Mouse (Mus musculus): ENCODE measurements at regions not wholly inside any gene's neighbourhood (a gene's known extent, or its start where the extent isn't known, plus 50 kb on each side); places are given as distances from the start of the nearest gene placed in this dataset.

- DNase-seq (ENCODE audit: low read depth, low spot score), result no peak
These were observed 444.9 kb upstream of the BB014433 start for GRCm38 (mm10) chr8:15490774-15491173.

GRCm38 (mm10) chr8:15487579-15487978 is 441.7 kb upstream of the BB014433 start:
- DNase-seq (ENCODE audit: low read depth, low spot score), result peak; percentile 1

- no peak for DNase-seq (ENCODE audit: low read depth, low spot score)
These were observed 424.7 kb upstream of the BB014433 start for GRCm38 (mm10) chr8:15470561-15470960.

GRCm38 (mm10) chr8:15468540-15469476 is 422.9 kb upstream of the BB014433 start:
- no peak for DNase-seq (ENCODE audit: low read depth, low spot score)

- no peak for DNase-seq (ENCODE audit: low read depth, low spot score)
These were observed 392.7 kb upstream of the BB014433 start for GRCm38 (mm10) chr8:15438546-15438945.

- DNase-seq (ENCODE audit: low read depth, low spot score), result no peak
These were observed 348.8 kb upstream of the BB014433 start for GRCm38 (mm10) chr8:15394722-15395115.

GRCm38 (mm10) chr8:15393936-15394721 is 348.3 kb upstream of the BB014433 start:
- DNase-seq (ENCODE audit: low read depth, low spot score), result no peak

GRCm38 (mm10) chr8:15392056-15392455 is 346.2 kb upstream of the BB014433 start:
- DNase-seq (ENCODE audit: low read depth, low spot score), result no peak

- DNase-seq (ENCODE audit: low read depth, low spot score), result peak; percentile 82
These were observed 342.9 kb upstream of the BB014433 start for GRCm38 (mm10) chr8:15388791-15389190.

GRCm38 (mm10) chr8:15367063-15367462 is 321.2 kb upstream of the BB014433 start:
- no peak for DNase-seq (ENCODE audit: low read depth, low spot score)

GRCm38 (mm10) chr8:15364546-15364945 is 318.7 kb upstream of the BB014433 start:
- no peak for DNase-seq (ENCODE audit: low read depth, low spot score)

GRCm38 (mm10) chr8:15344151-15344550 is 298.3 kb upstream of the BB014433 start:
- DNase-seq (ENCODE audit: low read depth, low spot score), result no peak

- DNase-seq (ENCODE audit: low read depth, low spot score), result no peak
These were observed 297.7 kb upstream of the BB014433 start for GRCm38 (mm10) chr8:15343616-15344015.

- no peak for DNase-seq (ENCODE audit: low read depth, low spot score)
These were observed 288.7 kb upstream of the BB014433 start for GRCm38 (mm10) chr8:15334532-15334931.

GRCm38 (mm10) chr8:15327312-15327711 is 281.4 kb upstream of the BB014433 start:
- DNase-seq (ENCODE audit: low read depth, low spot score), result no peak

GRCm38 (mm10) chr8:15323421-15323820 is 277.5 kb upstream of the BB014433 start:
- no peak for DNase-seq (ENCODE audit: low read depth, low spot score)

- no peak for DNase-seq (ENCODE audit: low read depth, low spot score)
These were observed 272.4 kb upstream of the BB014433 start for GRCm38 (mm10) chr8:15318082-15318816.

- DNase-seq (ENCODE audit: low read depth, low spot score), result no peak
These were observed 267.6 kb upstream of the BB014433 start for GRCm38 (mm10) chr8:15313481-15313880.

- DNase-seq (ENCODE audit: low read depth, low spot score), result no peak
These were observed 265.6 kb upstream of the BB014433 start for GRCm38 (mm10) chr8:15311509-15311908.

GRCm38 (mm10) chr8:15311045-15311444 is 265.2 kb upstream of the BB014433 start:
- DNase-seq (ENCODE audit: low read depth, low spot score), result no peak

GRCm38 (mm10) chr8:15304143-15304677 is 258.3 kb upstream of the BB014433 start:
- no peak for DNase-seq (ENCODE audit: low read depth, low spot score)

- no peak for DNase-seq (ENCODE audit: low read depth, low spot score)
These were observed 227.9 kb upstream of the BB014433 start for GRCm38 (mm10) chr8:15273775-15274174.
